Mouse (Mus musculus) brain, embryonic 14.5 days (tissue): ENCODE data around the gene Metrn. TPM values are rescaled to one million over a fixed set of nuclear protein-coding genes. Genes with fewer than 3 reads are reported as not detected.
A peak's percentile ranks its signal among the peaks of the same experiment; 100 is the strongest.

Experiments
- DNase-seq: peaks from one replicate; pipeline ENCODE4 v3.0.0-alpha.2; 2011; ENCODE audit warnings: low read depth
- CTCF ChIP-seq: fragments of 200-500 bp; IDR thresholded peaks from 2 replicates; pipeline ENCODE4 v1.5.1; 2012; ENCODE audit warnings: inconsistent platforms, mild to moderate bottlenecking, moderate library complexity, borderline replicate concordance; ENCODE audit not compliant: insufficient read depth, insufficient read length; ENCODE audit errors: extremely low read depth
- POLR2A ChIP-seq: fragments of 200-500 bp; IDR thresholded peaks from 2 replicates; pipeline ENCODE4 v1.6.1; 2012; ENCODE audit warnings: mild to moderate bottlenecking, inconsistent platforms, borderline replicate concordance; ENCODE audit not compliant: poor library complexity, insufficient read depth, insufficient read length, severe bottlenecking; ENCODE audit errors: extremely low read depth
- polyA plus RNA-seq: library from polyadenylated mRNA; depleted of rRNA; stranded (reverse); fragments of >200 nt; gene quantifications from 2 replicates; pipeline ENCODE4 v1.2.3, GENCODE M21; 2012; rRNA removed

Gene Metrn
- 107 and 109 TPM in 2 replicates for polyA plus RNA-seq

GRCm38 (mm10) chr17:25796951-25797369 is at the start of gene Metrn:
Gene Metrn, minus strand, starts transcription at chr17:25797136.
- TF ChIP-seq POLR2A = peak; percentile 52
- TF ChIP-seq CTCF = no peak
- peak; percentile 93 for DNase-seq

- DNase-seq = peak; percentile 96
- TF ChIP-seq POLR2A (peak; percentile 65; the same call in 1 of the 2 replicates), CTCF (peak; percentile 67)
These were observed 47.5 kb upstream of the Metrn start, which contains the start of gene Rhot2 for GRCm38 (mm10) chr17:25844396-25844901. Gene Rhot2, minus strand, starts transcription at chr17:25844851.

- DNase-seq = no peak
- TF ChIP-seq POLR2A = no peak
These were observed 46.9 kb upstream of the Metrn start for GRCm38 (mm10) chr17:25843636-25844395.

- TF ChIP-seq POLR2A (no peak), CTCF (no peak)
- DNase-seq = no peak
These were observed 46.2 kb upstream of the Metrn start for GRCm38 (mm10) chr17:25843122-25843521.

GRCm38 (mm10) chr17:25842509-25842908 is 45.6 kb upstream of the Metrn start:
- DNase-seq = no peak
- TF ChIP-seq POLR2A = no peak
- no peak for TF ChIP-seq CTCF

- DNase-seq = no peak
- no peak for TF ChIP-seq CTCF
- no peak for TF ChIP-seq POLR2A
These were observed 44.4 kb upstream of the Metrn start, which contains the start of gene Gm20683 for GRCm38 (mm10) chr17:25841117-25841880. Gene Gm20683, minus strand, starts transcription at chr17:25841763.

GRCm38 (mm10) chr17:25840519-25840918 is 43.6 kb upstream of the Metrn start:
- no peak for DNase-seq
- TF ChIP-seq POLR2A = no peak
- no peak for TF ChIP-seq CTCF

GRCm38 (mm10) chr17:25839455-25840235 is 42.7 kb upstream of the Metrn start:
- no peak for TF ChIP-seq POLR2A
- no peak for TF ChIP-seq CTCF
- DNase-seq = no peak

- TF ChIP-seq CTCF (no peak), POLR2A (no peak)
- DNase-seq = no peak
These were observed 42.0 kb upstream of the Metrn start for GRCm38 (mm10) chr17:25838904-25839303.

GRCm38 (mm10) chr17:25837533-25837932 is 40.6 kb upstream of the Metrn start:
- peak; percentile 74 for DNase-seq
- no peak for TF ChIP-seq POLR2A
- TF ChIP-seq CTCF = no peak

GRCm38 (mm10) chr17:25837076-25837410 is 40.1 kb upstream of the Metrn start, which contains the start of gene Rhbdl1:
Gene Rhbdl1, minus strand, starts transcription at chr17:25837295.
- DNase-seq = peak; percentile 90
- no peak for TF ChIP-seq CTCF
- peak; percentile 66; the same call in 1 of the 2 replicates for TF ChIP-seq POLR2A
